Mouse (Mus musculus): ENCODE measurements around the gene Pld4. TPM values are rescaled to one million over a fixed set of nuclear protein-coding genes. Genes with fewer than 3 reads are reported as not detected.

Gene Pld4
- polyA plus RNA-seq, 1 experiment from 2014 or later, result 4.0 TPM

DNA sequence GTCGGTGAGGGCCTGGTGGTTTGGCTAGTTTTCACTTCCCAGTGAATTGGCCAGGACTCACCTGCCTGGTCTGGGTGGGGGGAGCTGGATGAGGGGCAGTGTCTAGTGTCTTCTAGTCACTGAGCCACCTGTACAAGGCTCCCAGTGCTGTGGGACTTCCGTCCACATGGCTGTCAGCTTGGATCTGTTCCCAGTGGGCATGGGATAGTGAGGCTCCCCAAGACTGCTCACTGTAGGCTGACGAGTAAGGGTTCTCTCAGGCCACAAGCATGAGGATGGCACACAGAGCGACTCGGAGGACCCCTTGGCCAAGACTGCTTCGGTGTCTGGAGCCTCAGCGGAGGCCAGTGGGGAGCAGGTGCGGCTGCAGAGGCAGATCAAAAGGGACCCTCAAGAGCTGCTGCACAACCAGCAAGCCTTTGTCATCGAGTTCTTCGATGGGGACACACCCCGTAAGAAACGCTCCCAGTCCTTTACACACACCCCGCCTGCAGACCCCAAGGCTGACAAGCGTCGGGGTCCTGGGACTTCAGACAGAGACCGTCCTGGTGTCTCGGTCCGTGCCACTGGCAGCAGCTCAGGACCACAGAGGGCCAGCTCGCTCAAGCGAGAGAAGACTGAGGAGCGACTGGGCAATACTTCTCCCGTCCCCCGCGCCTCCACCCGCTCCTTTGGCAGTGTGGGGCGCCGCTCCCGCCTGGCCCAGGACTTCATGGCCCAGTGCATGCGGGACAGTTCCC is 24.4 kb upstream of the Pld4 start:
- ATAC-seq, result no peak
- H3K36me3 ChIP-seq (ENCODE audit: control insufficient read depth, insufficient read depth), result peaks cover 32% of the 10 kb centered on the region
- no peaks in the 10 kb centered on the region for H3K4me1 ChIP-seq (replicated peaks; ENCODE audit: control insufficient read depth, insufficient read depth, low read length)
- H3K4me2 ChIP-seq (ENCODE audit: low read length), result no peak overlapping the region
- H3K27me3 ChIP-seq (replicated peaks; ENCODE audit: control insufficient read depth, insufficient read depth, low read length), result no peaks in the 10 kb centered on the region
- 89% methylated on average over 27 of the region's 29 CpGs for WGBS
- no peaks in the 10 kb centered on the region for H3K9me3 ChIP-seq (ENCODE audit: control insufficient read depth, low read length)
- H3K9ac ChIP-seq (replicated peaks; ENCODE audit: low read depth, low read length), result no peak overlapping the region
- H3K27ac ChIP-seq (ENCODE audit: low read length), result no peak overlapping the region
- no peak overlapping the region for H3K4me3 ChIP-seq (replicated peaks; ENCODE audit: low read length)

DNA sequence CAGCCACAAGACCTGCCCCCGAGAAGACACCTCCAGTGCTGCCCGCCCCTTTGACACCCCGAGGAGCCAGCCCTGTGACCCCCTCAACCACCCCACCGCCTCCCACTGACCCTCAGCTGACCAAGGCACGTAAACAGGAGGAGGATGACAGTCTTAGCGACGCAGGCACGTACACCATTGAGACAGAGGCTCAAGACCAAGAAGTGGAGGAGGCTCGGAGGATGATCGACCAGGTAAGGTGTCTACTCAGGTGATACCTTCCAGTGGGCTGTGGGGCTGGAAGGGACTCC is 23.9 kb upstream of the Pld4 start:
- Histone ChIP-seq H3K36me3 (ENCODE audit: control insufficient read depth, insufficient read depth) (peaks cover 32% of the 10 kb centered on the region), H3K4me3 (replicated peaks; ENCODE audit: low read length) (no peak overlapping the region), H3K9ac (replicated peaks; ENCODE audit: low read depth, low read length) (no peak overlapping the region), H3K9me3 (ENCODE audit: control insufficient read depth, low read length) (no peaks in the 10 kb centered on the region), H3K4me2 (ENCODE audit: low read length) (no peak overlapping the region), H3K27ac (ENCODE audit: low read length) (no peak overlapping the region), H3K4me1 (replicated peaks; ENCODE audit: control insufficient read depth, insufficient read depth, low read length) (no peaks in the 10 kb centered on the region), H3K27me3 (replicated peaks; ENCODE audit: control insufficient read depth, insufficient read depth, low read length) (no peaks in the 10 kb centered on the region)
- no peak for ATAC-seq
- WGBS, result 90% methylated on average over 10 of the region's 10 CpGs

GRCm38 (mm10) chr12:112737081-112737480 is 23.4 kb upstream of the Pld4 start:
- H3K4me3 ChIP-seq (replicated peaks; ENCODE audit: low read length), result no peak overlapping the region
- ATAC-seq, result no peak
- H3K9me3 ChIP-seq (ENCODE audit: control insufficient read depth, low read length), result no peaks in the 10 kb centered on the region
- no peaks in the 10 kb centered on the region for H3K27me3 ChIP-seq (replicated peaks; ENCODE audit: control insufficient read depth, insufficient read depth, low read length)
- H3K4me2 ChIP-seq (ENCODE audit: low read length), result no peak overlapping the region
- no peak overlapping the region for H3K9ac ChIP-seq (replicated peaks; ENCODE audit: low read depth, low read length)
- peaks cover 27% of the 10 kb centered on the region for H3K36me3 ChIP-seq (ENCODE audit: control insufficient read depth, insufficient read depth)
- H3K27ac ChIP-seq (ENCODE audit: low read length), result no peak overlapping the region
- no peaks in the 10 kb centered on the region for H3K4me1 ChIP-seq (replicated peaks; ENCODE audit: control insufficient read depth, insufficient read depth, low read length)
- WGBS, result 94% methylated on average over 7 of the region's 7 CpGs

DNA sequence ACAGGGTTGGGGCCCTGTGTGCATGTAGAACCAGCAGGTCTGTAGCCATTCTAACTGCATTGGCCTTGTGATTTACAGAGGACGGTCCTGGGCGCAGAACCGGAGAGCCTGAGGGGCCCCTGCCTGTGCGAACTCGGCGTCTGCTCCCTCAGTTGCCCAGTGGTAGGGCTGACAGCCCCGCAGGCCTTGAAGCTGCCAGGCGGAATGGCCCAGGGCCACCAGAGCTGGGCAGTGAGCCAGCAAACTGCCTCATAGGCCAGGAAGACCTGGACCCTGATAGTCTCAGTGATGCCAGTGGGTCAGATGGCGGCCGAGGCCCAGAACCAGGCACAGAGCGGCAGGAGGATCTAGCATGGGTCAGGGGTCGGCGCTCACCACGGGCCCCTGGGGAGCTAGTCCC is 22.7 kb upstream of the Pld4 start:
- no peak overlapping the region for H3K9ac ChIP-seq (replicated peaks; ENCODE audit: low read depth, low read length)
- no peak overlapping the region for H3K27ac ChIP-seq (ENCODE audit: low read length)
- no peak for ATAC-seq
- no peak overlapping the region for H3K4me2 ChIP-seq (ENCODE audit: low read length)
- WGBS, result 76% methylated on average over 14 of the region's 14 CpGs
- no peaks in the 10 kb centered on the region for H3K27me3 ChIP-seq (replicated peaks; ENCODE audit: control insufficient read depth, insufficient read depth, low read length)
- H3K9me3 ChIP-seq (ENCODE audit: control insufficient read depth, low read length), result no peaks in the 10 kb centered on the region
- peaks cover 21% of the 10 kb centered on the region for H3K36me3 ChIP-seq (ENCODE audit: control insufficient read depth, insufficient read depth)
- no peak overlapping the region for H3K4me3 ChIP-seq (replicated peaks; ENCODE audit: low read length)
- H3K4me1 ChIP-seq (replicated peaks; ENCODE audit: control insufficient read depth, insufficient read depth, low read length), result no peaks in the 10 kb centered on the region

DNA sequence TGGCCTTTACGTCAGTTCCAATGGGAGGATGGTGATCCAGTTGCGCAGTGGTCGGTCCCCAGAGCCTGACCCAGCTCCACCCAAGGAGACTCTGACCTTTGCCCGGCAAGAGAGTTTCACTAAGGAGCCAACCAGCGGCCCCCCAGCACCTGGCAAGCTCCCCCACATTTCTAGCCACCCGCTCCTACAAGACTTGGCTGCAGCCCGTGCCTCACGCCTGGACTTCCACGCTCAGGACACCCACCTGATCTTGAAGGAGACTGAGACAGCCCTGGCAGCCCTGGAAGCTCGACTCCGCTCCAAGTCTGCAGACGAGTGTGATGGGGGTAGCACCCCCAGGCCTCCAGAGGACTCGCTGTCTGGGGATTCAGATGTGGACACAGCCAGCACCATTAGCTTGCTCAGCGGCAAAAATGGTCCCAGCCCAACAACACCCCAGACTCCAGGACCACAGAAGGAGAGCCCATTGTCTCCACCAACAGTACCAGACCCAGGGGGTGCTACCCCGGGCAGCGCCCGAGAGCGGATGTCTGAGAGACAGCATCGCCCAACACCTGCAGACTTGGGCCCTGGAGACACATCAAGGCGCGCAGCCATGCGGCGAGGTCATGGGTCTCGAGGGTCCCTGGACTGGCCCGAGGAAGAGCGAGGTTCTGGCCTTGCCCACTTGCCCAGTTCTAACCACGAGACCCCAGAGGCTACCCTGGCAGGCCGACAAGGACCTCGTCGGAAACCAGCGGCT is 22.0 kb upstream of the Pld4 start:
- Histone ChIP-seq H3K4me2 (ENCODE audit: low read length) (no peak overlapping the region), H3K9me3 (ENCODE audit: control insufficient read depth, low read length) (no peaks in the 10 kb centered on the region), H3K4me1 (replicated peaks; ENCODE audit: control insufficient read depth, insufficient read depth, low read length) (0 out of 2 replicates have a peak, but pooled peaks cover 2% of the 10 kb centered on the region), H3K4me3 (replicated peaks; ENCODE audit: low read length) (no peak overlapping the region), H3K27ac (ENCODE audit: low read length) (no peak overlapping the region), H3K9ac (replicated peaks; ENCODE audit: low read depth, low read length) (no peak overlapping the region), H3K27me3 (replicated peaks; ENCODE audit: control insufficient read depth, insufficient read depth, low read length) (no peaks in the 10 kb centered on the region), H3K36me3 (ENCODE audit: control insufficient read depth, insufficient read depth) (peaks cover 19% of the 10 kb centered on the region)
- ATAC-seq, result no peak
- WGBS, result 93% methylated on average over 31 of the region's 31 CpGs

- Histone ChIP-seq H3K36me3 (ENCODE audit: control insufficient read depth, insufficient read depth) (peaks cover 17% of the 10 kb centered on the region), H3K27ac (ENCODE audit: low read length) (no peak overlapping the region), H3K4me3 (replicated peaks; ENCODE audit: low read length) (no peak overlapping the region), H3K9me3 (ENCODE audit: control insufficient read depth, low read length) (no peaks in the 10 kb centered on the region), H3K4me2 (ENCODE audit: low read length) (no peak overlapping the region), H3K27me3 (replicated peaks; ENCODE audit: control insufficient read depth, insufficient read depth, low read length) (no peaks in the 10 kb centered on the region), H3K9ac (replicated peaks; ENCODE audit: low read depth, low read length) (no peak overlapping the region), H3K4me1 (replicated peaks; ENCODE audit: control insufficient read depth, insufficient read depth, low read length) (0 out of 2 replicates have a peak, but pooled peaks cover 2% of the 10 kb centered on the region)
- 89% methylated on average over 24 of the region's 24 CpGs for WGBS
- ATAC-seq, result no peak
These were observed 21.4 kb upstream of the Pld4 start for GRCm38 (mm10) chr12:112739023-112739568.

GRCm38 (mm10) chr12:112742768-112743167 is 17.7 kb upstream of the Pld4 start:
- Histone ChIP-seq H3K9ac (replicated peaks; ENCODE audit: low read depth, low read length) (0 out of 2 replicates have a peak overlapping the region, but pooled peaks have one; percentile 28), H3K36me3 (ENCODE audit: control insufficient read depth, insufficient read depth) (peaks cover 8% of the 10 kb centered on the region; the same call in 1 of the 2 replicates), H3K4me2 (ENCODE audit: low read length) (no peak overlapping the region), H3K4me3 (replicated peaks; ENCODE audit: low read length) (no peak overlapping the region), H3K27ac (ENCODE audit: low read length) (no peak overlapping the region), H3K9me3 (ENCODE audit: control insufficient read depth, low read length) (no peaks in the 10 kb centered on the region), H3K4me1 (replicated peaks; ENCODE audit: control insufficient read depth, insufficient read depth, low read length) (peaks cover 9% of the 10 kb centered on the region), H3K27me3 (replicated peaks; ENCODE audit: control insufficient read depth, insufficient read depth, low read length) (no peaks in the 10 kb centered on the region)
- ATAC-seq, result no peak
- WGBS, result 78% methylated on average over 6 of the region's 6 CpGs

DNA sequence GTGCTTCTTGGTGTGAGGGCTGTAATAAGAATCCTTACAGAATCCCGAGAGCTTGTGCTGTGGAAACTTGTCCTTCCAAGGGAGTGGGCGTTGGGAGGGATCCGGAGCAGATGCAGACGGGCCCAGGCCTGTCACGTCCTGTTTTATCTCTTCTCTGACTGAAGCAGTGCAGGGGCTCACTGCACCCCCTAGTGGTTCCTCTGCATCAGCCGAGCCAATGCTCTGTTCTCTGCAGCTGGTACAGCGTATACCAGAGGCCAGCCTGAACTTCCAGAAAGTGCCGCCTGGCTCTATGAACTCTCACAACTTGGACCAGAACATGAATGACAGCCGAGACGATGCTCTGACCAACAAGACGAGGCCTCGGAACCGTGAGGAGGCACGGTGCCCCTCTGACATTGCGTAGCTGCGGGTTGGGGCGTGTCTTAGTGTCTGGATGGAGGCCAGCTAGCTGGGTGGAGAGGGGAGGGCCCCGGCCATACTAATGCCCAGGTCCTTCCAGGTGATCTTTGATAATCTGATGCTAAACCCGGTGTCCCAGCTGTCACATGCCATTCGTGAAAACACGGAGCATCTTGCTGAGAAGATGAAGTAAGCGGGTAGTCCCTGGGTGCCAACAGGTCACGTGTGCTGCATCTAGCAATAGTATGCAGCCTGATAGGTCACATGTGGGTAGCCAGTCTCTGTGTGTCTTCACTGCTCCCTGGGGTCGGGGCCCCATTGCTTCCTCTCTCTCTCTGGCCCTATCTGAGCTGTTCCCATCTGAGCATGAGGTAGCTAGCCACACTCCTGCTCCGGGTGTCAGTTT is 17.1 kb upstream of the Pld4 start:
- no peak overlapping the region for H3K27ac ChIP-seq (ENCODE audit: low read length)
- ATAC-seq, result peak; percentile 79
- no peaks in the 10 kb centered on the region for H3K27me3 ChIP-seq (replicated peaks; ENCODE audit: control insufficient read depth, insufficient read depth, low read length)
- H3K9ac ChIP-seq (replicated peaks; ENCODE audit: low read depth, low read length), result 0 out of 2 replicates have a peak overlapping the region, but pooled peaks have one; percentile 28
- no peak overlapping the region for H3K4me3 ChIP-seq (replicated peaks; ENCODE audit: low read length)
- peaks cover 2% of the 10 kb centered on the region; the same call in 1 of the 2 replicates for H3K36me3 ChIP-seq (ENCODE audit: control insufficient read depth, insufficient read depth)
- H3K4me2 ChIP-seq (ENCODE audit: low read length), result no peak overlapping the region
- 55% methylated on average over 25 of the region's 25 CpGs for WGBS
- H3K4me1 ChIP-seq (replicated peaks; ENCODE audit: control insufficient read depth, insufficient read depth, low read length), result peaks cover 9% of the 10 kb centered on the region
- no peaks in the 10 kb centered on the region for H3K9me3 ChIP-seq (ENCODE audit: control insufficient read depth, low read length)

DNA sequence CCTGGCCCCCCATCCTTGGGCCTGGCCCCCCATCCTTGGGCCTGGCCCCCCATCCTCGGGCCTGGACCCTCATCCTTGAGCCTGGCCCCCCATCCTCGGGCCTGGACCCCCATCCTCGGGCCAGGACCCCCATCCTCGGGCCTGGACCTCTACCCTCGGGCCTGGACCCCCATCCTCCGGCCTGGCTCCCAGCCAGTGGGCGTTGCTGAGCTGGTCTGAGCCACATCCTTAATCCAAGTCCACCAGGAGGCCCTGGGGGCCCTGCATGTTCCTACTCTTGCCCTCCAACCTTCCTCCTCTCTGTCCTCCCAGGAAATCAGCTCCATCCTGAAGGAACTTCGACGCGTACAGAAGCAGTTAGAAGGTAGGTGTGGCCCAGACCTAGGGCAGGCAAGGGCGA is 16.2 kb upstream of the Pld4 start:
- Histone ChIP-seq H3K27ac (ENCODE audit: low read length) (no peak overlapping the region), H3K27me3 (replicated peaks; ENCODE audit: control insufficient read depth, insufficient read depth, low read length) (no peaks in the 10 kb centered on the region), H3K4me3 (replicated peaks; ENCODE audit: low read length) (no peak overlapping the region), H3K9ac (replicated peaks; ENCODE audit: low read depth, low read length) (no peak overlapping the region), H3K36me3 (ENCODE audit: control insufficient read depth, insufficient read depth) (peaks cover 2% of the 10 kb centered on the region; the same call in 1 of the 2 replicates), H3K9me3 (ENCODE audit: control insufficient read depth, low read length) (no peaks in the 10 kb centered on the region), H3K4me1 (replicated peaks; ENCODE audit: control insufficient read depth, insufficient read depth, low read length) (peaks cover 9% of the 10 kb centered on the region), H3K4me2 (ENCODE audit: low read length) (no peak overlapping the region)
- no peak for ATAC-seq
- 81% methylated on average over 10 of the region's 11 CpGs for WGBS
